Mouse (Mus musculus) kidney, embryonic 15.5 days (tissue): ENCODE measurements around the gene Tshz2. TPM values are rescaled to one million over a fixed set of nuclear protein-coding genes. Genes with fewer than 3 reads are reported as not detected.
A peak's percentile ranks its signal among the peaks of the same experiment; 100 is the strongest.

Experiments
- ATAC-seq: fragments of 200-750 bp; cut with Nextera tagmentation; replicated peaks from 2 replicates; pipeline ENCODE4 v1.8.0; 2017; ENCODE audit warnings: moderate TSS enrichment; ENCODE audit not compliant: low FRiP score
- H3K27ac ChIP-seq: fragments of 300-500 bp; sonication (generic); 2 replicates; pipeline ENCODE4 v1.5.1; 2015; ENCODE audit warnings: mild to moderate bottlenecking, inconsistent platforms
- H3K27me3 ChIP-seq: fragments of 300-500 bp; sonication (generic); 2 replicates; pipeline ENCODE4 v1.6.1; 2015; ENCODE audit warnings: inconsistent platforms
- H3K36me3 ChIP-seq: fragments of 300-500 bp; sonication (generic); 2 replicates; pipeline ENCODE4 v1.6.1; 2015; ENCODE audit warnings: inconsistent platforms
- H3K4me1 ChIP-seq: fragments of 300-500 bp; sonication (generic); 2 replicates; pipeline ENCODE4 v1.6.1; 2015; ENCODE audit warnings: inconsistent platforms
- H3K4me2 ChIP-seq: fragments of 300-500 bp; sonication (generic); 2 replicates; pipeline ENCODE4 v1.6.1; 2015; ENCODE audit warnings: moderate library complexity, mild to moderate bottlenecking, inconsistent platforms
- H3K4me3 ChIP-seq: fragments of 300-500 bp; sonication (generic); replicated peaks from 2 replicates; pipeline ENCODE4 v1.5.1; 2015; ENCODE audit warnings: mild to moderate bottlenecking, inconsistent platforms
- H3K9ac ChIP-seq: fragments of 300-500 bp; sonication (generic); 2 replicates; pipeline ENCODE4 v1.6.1; 2015; ENCODE audit warnings: mild to moderate bottlenecking, inconsistent platforms
- H3K9me3 ChIP-seq: fragments of 300-500 bp; sonication (generic); replicated peaks from 2 replicates; pipeline ENCODE4 v1.6.1; 2016; ENCODE audit warnings: inconsistent platforms
- WGBS: fragments of 180-500 bp; shearing (Covaris S2); methylation state at CpG from one replicate; pipeline ENCODE4 v1.1.7; 2015; ENCODE audit warnings: mixed read lengths; 5-methylcytosine and 5-hydroxymethylcytosine counted together
- polyA plus RNA-seq: library from polyadenylated mRNA; unstranded; fragments of >200 nt; fragmentation: Nextera tagmentation; extraction: Ambion mirVana; gene quantifications from 2 replicates; pipeline ENCODE4 v1.2.1, GENCODE M21; 2015

Tshz2 gene
- polyA plus RNA-seq, 1 experiment from 2014 or later = 17.8 TPM

DNA sequence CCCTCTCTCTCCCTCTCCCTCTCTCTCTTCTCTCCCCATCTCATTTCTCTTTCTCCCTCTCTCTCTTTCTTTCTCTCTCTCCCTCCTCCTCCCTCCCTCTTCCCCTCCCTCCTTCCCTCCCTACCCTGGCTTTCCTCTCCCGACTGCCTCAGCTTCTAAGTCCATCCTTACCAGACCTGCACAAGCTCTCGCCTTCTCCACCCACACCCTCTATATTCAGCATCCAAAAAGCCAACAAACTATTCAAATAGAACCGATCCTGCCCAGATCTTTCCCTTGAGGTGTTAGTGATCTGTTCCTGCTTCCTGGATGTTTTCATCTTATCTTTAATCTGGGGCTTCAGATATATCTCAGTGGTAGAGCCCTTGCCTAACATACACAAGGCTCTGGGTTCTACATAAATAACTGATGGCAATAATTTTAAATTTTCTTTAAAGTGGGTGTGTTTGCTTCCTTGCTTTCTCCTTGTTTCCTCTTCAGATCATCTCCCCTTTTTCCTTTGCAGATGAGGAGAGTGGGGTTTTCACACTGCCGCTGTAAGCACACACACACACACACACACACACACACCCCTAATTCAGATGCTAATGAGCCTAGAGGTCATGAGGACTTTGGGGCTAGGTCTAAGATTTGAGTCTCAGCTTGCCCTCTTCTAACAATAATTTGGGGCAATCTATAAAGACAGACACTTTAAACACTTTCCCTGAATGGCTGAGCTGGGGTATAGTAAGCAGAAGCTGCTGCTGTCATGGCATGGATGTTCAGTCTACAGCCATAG is 226.5 kb downstream of the Tshz2 start:
- no peak for ATAC-seq
- no peaks in the 10 kb centered on the region for H3K36me3 ChIP-seq
- no peak overlapping the region for H3K9ac ChIP-seq
- H3K4me1 ChIP-seq = peaks cover 13% of the 10 kb centered on the region
- 0 out of 2 replicates have a peak, but pooled peaks cover 2% of the 10 kb centered on the region for H3K9me3 ChIP-seq
- H3K27me3 ChIP-seq = no peaks in the 10 kb centered on the region
- H3K4me3 ChIP-seq = no peak overlapping the region
- no peak overlapping the region for H3K4me2 ChIP-seq
- no peak overlapping the region for H3K27ac ChIP-seq
- 63% methylated on average over 4 of the region's 4 CpGs for WGBS

DNA sequence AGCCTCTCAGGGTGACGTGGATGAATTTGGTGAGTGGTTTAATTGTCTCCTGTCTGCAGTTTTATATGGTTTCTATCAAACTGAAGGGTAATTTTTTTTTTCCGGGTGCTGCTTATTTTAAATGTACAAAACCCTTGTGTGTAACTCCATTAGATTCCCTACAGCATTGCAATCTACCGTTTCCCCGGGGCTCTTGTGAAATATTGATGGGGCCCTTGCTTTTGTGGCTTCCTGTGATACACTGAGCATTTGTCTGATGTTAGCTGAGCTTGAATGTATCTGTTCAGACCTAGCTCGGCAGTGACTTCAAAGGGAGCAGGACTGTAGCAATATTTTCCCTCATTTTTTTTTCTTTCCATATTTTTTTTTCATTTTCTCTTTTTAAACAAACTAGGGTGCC is 228.1 kb downstream of the Tshz2 start:
- 60% methylated on average over 5 of the region's 5 CpGs for WGBS

GRCm38 (mm10) chr2:169862701-169863100 is 229.9 kb downstream of the Tshz2 start:
- 37% methylated on average over 6 of the region's 6 CpGs for WGBS
- H3K4me1 ChIP-seq = peaks cover 15% of the 10 kb centered on the region
- H3K4me3 ChIP-seq = no peak overlapping the region
- no peak overlapping the region for H3K27ac ChIP-seq
- no peaks in the 10 kb centered on the region for H3K36me3 ChIP-seq
- no peaks in the 10 kb centered on the region for H3K9me3 ChIP-seq
- no peak overlapping the region for H3K9ac ChIP-seq
- H3K27me3 ChIP-seq = no peaks in the 10 kb centered on the region
- no peak for ATAC-seq
- no peak overlapping the region for H3K4me2 ChIP-seq

More for the DNA sequence above, 228.1 kb downstream of the Tshz2 start:
- Histone ChIP-seq H3K4me1 (peaks cover 15% of the 10 kb centered on the region), H3K36me3 (no peaks in the 10 kb centered on the region), H3K27ac (no peak overlapping the region), H3K4me3 (no peak overlapping the region), H3K27me3 (no peaks in the 10 kb centered on the region), H3K9me3 (0 out of 2 replicates have a peak, but pooled peaks cover 2% of the 10 kb centered on the region), H3K9ac (no peak overlapping the region), H3K4me2 (no peak overlapping the region)
- no peak for ATAC-seq

DNA sequence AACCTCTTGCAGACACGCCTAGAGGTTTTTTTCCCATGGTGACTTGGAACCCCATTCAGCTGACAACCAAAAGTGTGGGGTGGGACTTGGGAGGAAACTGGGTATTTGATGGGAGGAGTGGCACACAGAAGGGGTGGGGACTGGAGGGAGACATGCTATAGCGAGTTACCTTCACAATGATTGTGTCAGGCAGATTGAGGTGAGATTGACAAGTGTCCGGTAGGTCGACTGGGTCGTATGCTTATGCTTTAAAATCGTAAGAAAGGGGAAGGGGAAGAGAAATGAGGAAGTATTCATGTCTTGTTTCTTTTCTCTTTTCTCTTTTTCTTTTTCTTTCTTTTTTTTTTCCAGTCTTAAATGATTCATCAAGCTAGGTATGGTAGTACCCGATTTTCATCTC is 236.7 kb downstream of the Tshz2 start:
- Histone ChIP-seq H3K4me3 (no peak overlapping the region), H3K9me3 (no peaks in the 10 kb centered on the region), H3K4me1 (0 out of 2 replicates have a peak, but pooled peaks cover 4% of the 10 kb centered on the region), H3K9ac (no peak overlapping the region), H3K27me3 (no peaks in the 10 kb centered on the region), H3K36me3 (no peaks in the 10 kb centered on the region), H3K27ac (no peak overlapping the region), H3K4me2 (no peak overlapping the region)
- WGBS = 86% methylated on average over 7 of the region's 7 CpGs
- no peak for ATAC-seq

GRCm38 (mm10) chr2:169870503-169870902 is 237.7 kb downstream of the Tshz2 start:
- Histone ChIP-seq H3K9me3 (no peaks in the 10 kb centered on the region), H3K4me2 (no peak overlapping the region), H3K27ac (0 out of 2 replicates have a peak overlapping the region, but pooled peaks have one; percentile 6), H3K27me3 (no peaks in the 10 kb centered on the region), H3K4me1 (0 out of 2 replicates have a peak, but pooled peaks cover 4% of the 10 kb centered on the region), H3K4me3 (no peak overlapping the region), H3K36me3 (no peaks in the 10 kb centered on the region), H3K9ac (no peak overlapping the region)
- ATAC-seq = no peak
- 52% methylated on average over 5 of the region's 5 CpGs for WGBS

GRCm38 (mm10) chr2:169871436-169872060 is 238.7 kb downstream of the Tshz2 start:
- no peak for ATAC-seq

DNA sequence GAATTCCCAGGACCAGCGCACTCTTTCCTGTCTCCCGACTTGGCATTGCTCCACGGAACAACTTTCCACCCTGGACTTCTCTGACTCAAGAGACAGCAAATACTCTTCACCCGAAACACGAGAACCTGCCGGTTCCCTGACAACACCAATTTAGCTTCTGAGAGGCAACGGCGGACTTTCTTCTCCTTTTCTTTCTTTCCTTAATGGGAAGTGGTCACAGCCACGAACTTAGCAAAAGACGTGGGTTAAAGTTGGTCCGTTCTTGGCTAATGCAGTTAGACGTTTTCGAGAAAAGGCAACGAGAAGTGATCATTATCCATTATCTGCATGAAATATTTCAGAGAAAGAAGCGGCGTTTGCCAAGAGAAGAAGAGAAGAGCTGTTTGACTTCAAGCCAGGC is 240.6 kb downstream of the Tshz2 start:
- Histone ChIP-seq H3K27ac (no peak overlapping the region), H3K4me2 (no peak overlapping the region), H3K4me1 (peaks cover 9% of the 10 kb centered on the region; the same call in 1 of the 2 replicates), H3K9ac (no peak overlapping the region), H3K36me3 (no peaks in the 10 kb centered on the region), H3K4me3 (no peak overlapping the region), H3K9me3 (no peaks in the 10 kb centered on the region), H3K27me3 (no peaks in the 10 kb centered on the region)
- 74% methylated on average over 16 of the region's 16 CpGs for WGBS
- no peak for ATAC-seq

More at GRCm38 (mm10) chr2:169871436-169872060, 238.7 kb downstream of the Tshz2 start:
- 90% methylated on average over 8 of the region's 8 CpGs for WGBS
- Histone ChIP-seq H3K27ac (no peak overlapping the region), H3K9ac (no peak overlapping the region), H3K4me3 (no peak overlapping the region), H3K36me3 (no peaks in the 10 kb centered on the region), H3K4me1 (peaks cover 9% of the 10 kb centered on the region; the same call in 1 of the 2 replicates), H3K4me2 (no peak overlapping the region), H3K27me3 (no peaks in the 10 kb centered on the region), H3K9me3 (no peaks in the 10 kb centered on the region)

DNA sequence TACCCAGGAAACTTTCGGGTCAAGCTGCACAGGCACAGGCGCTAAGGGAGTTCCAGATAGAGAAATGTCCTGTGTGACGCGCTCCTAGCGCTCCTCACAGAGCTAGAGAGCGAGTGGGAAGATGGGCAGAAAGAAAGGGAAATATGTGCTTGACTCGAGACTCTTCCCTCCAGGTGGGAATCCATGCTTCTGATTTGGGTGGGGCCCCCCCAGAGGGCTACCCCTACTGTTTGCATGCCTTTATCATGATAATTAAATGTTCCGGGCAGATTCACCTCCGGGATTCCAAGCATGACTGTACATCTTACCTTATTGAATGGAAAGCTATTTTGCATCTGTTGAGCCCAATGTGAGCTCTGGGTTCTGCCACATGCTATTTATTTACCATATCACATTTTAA is 255.1 kb downstream of the Tshz2 start:
- no peak overlapping the region for H3K4me3 ChIP-seq
- no peak overlapping the region for H3K27ac ChIP-seq
- ATAC-seq = no peak
- no peak overlapping the region for H3K9ac ChIP-seq
- no peaks in the 10 kb centered on the region for H3K27me3 ChIP-seq
- peaks cover 7% of the 10 kb centered on the region; the same call in 1 of the 2 replicates for H3K4me1 ChIP-seq
- WGBS = 86% methylated on average over 9 of the region's 9 CpGs
- H3K9me3 ChIP-seq = no peaks in the 10 kb centered on the region
- no peak overlapping the region for H3K4me2 ChIP-seq
- H3K36me3 ChIP-seq = peaks cover 45% of the 10 kb centered on the region

- no peak for ATAC-seq
- Histone ChIP-seq H3K4me3 (no peak overlapping the region), H3K27ac (no peak overlapping the region), H3K4me1 (peaks cover 7% of the 10 kb centered on the region; the same call in 1 of the 2 replicates), H3K9ac (no peak overlapping the region), H3K9me3 (no peaks in the 10 kb centered on the region), H3K27me3 (no peaks in the 10 kb centered on the region), H3K36me3 (peaks cover 4% of the 10 kb centered on the region), H3K4me2 (no peak overlapping the region)
- 22% methylated on average over 14 of the region's 14 CpGs for WGBS
Observed at GRCm38 (mm10) chr2:169892441-169893038, 259.7 kb downstream of the Tshz2 start.

DNA sequence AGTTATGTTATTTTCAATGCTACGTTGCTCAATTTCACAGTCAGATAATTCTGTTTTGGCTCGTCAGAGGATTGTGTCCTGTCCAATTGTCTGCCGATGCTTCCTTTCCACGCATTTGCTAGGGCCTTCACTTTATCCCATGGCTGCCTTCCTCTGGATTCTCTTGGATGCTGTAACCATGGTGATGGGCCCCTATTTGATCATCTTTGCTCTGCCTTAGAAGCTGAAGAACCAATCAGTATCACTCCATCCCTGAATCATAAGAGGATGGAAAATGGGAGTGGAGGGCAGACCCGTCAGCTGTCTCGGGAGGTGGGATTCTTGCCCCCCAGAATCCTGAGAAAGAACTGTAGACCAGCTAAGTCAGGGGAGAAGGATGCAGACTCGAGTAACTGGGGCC is 270.1 kb downstream of the Tshz2 start:
- Histone ChIP-seq H3K27me3 (0 out of 2 replicates have a peak, but pooled peaks cover 2% of the 10 kb centered on the region), H3K9ac (no peak overlapping the region), H3K9me3 (no peaks in the 10 kb centered on the region), H3K4me1 (peaks cover 21% of the 10 kb centered on the region), H3K36me3 (no peaks in the 10 kb centered on the region), H3K4me2 (no peak overlapping the region), H3K4me3 (no peak overlapping the region), H3K27ac (no peak overlapping the region)
- WGBS = 91% methylated on average over 7 of the region's 7 CpGs
- no peak for ATAC-seq

GRCm38 (mm10) chr2:169906396-169906795 is 273.6 kb downstream of the Tshz2 start:
- peaks cover 21% of the 10 kb centered on the region for H3K4me1 ChIP-seq
- H3K9me3 ChIP-seq = no peaks in the 10 kb centered on the region
- no peak overlapping the region for H3K9ac ChIP-seq
- 0 out of 2 replicates have a peak overlapping the region, but pooled peaks have one; percentile 34 for H3K27ac ChIP-seq
- no peaks in the 10 kb centered on the region for H3K36me3 ChIP-seq
- peak overlapping the region; percentile 25 for H3K4me2 ChIP-seq
- 0 out of 2 replicates have a peak, but pooled peaks cover 2% of the 10 kb centered on the region for H3K27me3 ChIP-seq
- H3K4me3 ChIP-seq = no peak overlapping the region
- peak; percentile 70 for ATAC-seq
- 1% methylated on average over 9 of the region's 9 CpGs for WGBS

GRCm38 (mm10) chr2:169907979-169908378 is 275.2 kb downstream of the Tshz2 start:
- no peak for ATAC-seq
- no peak overlapping the region for H3K4me2 ChIP-seq
- H3K27me3 ChIP-seq = 0 out of 2 replicates have a peak, but pooled peaks cover 2% of the 10 kb centered on the region
- H3K9me3 ChIP-seq = no peaks in the 10 kb centered on the region
- H3K27ac ChIP-seq = no peak overlapping the region
- H3K36me3 ChIP-seq = no peaks in the 10 kb centered on the region
- H3K9ac ChIP-seq = no peak overlapping the region
- peaks cover 21% of the 10 kb centered on the region for H3K4me1 ChIP-seq
- WGBS = 75% methylated on average over 7 of the region's 7 CpGs
- H3K4me3 ChIP-seq = no peak overlapping the region
